Mouse (Mus musculus): Measurements from ENCODE around the gene Trim54. TPM values are rescaled to one million over a fixed set of nuclear protein-coding genes. Genes with fewer than 3 reads are reported as not detected.

The Trim54 gene
- total RNA-seq (2021), result under 1 TPM; 0.86 to 0.97 TPM

- DNase-seq (ENCODE audit: extremely low spot score in 1 of 2, low spot score in 2 of 2), result no peak
- intact Hi-C loops (cut with DNase I), result no loop called here
Measured at GRCm38 (mm10) chr5:31116354-31116753, at the start of gene Trim54. TSS of gene Trim54 (plus strand) at chr5:31116712.

- intact Hi-C loops (cut with DNase I), result no loop called here
- DNase-seq (ENCODE audit: extremely low spot score in 1 of 2, low spot score in 2 of 2), result no peak
Measured at GRCm38 (mm10) chr5:31069810-31070209, 46.7 kb upstream of the Trim54 start.

- DNase-seq (ENCODE audit: extremely low spot score in 1 of 2, low spot score in 2 of 2), result no peak
- intact Hi-C loops (cut with DNase I), result no loop called here
Measured at GRCm38 (mm10) chr5:31071059-31071458, 45.5 kb upstream of the Trim54 start.

- intact Hi-C loops (cut with DNase I), result no loop called here
- DNase-seq (ENCODE audit: extremely low spot score in 1 of 2, low spot score in 2 of 2), result no peak
Measured at GRCm38 (mm10) chr5:31071821-31072220, 44.7 kb upstream of the Trim54 start.

- intact Hi-C loops (cut with DNase I), result no loop called here
- no peak for DNase-seq (ENCODE audit: extremely low spot score in 1 of 2, low spot score in 2 of 2)
Measured at GRCm38 (mm10) chr5:31073176-31073575, 43.3 kb upstream of the Trim54 start.

- intact Hi-C loops (cut with DNase I), result no loop called here
- no peak for DNase-seq (ENCODE audit: extremely low spot score in 1 of 2, low spot score in 2 of 2)
Measured at GRCm38 (mm10) chr5:31076346-31076745, 40.2 kb upstream of the Trim54 start.

GRCm38 (mm10) chr5:31080059-31080794 lies 36.3 kb upstream of the Trim54 start:
- intact Hi-C loops (cut with DNase I), result no loop called here
- DNase-seq (ENCODE audit: extremely low spot score in 1 of 2, low spot score in 2 of 2), result peak; percentile 60 to 65

GRCm38 (mm10) chr5:31080795-31081164 lies 35.7 kb upstream of the Trim54 start:
- intact Hi-C loops (cut with DNase I), result no loop called here
- DNase-seq (ENCODE audit: extremely low spot score in 1 of 2, low spot score in 2 of 2), result no peak

- peak; percentile 29 to 59 for DNase-seq (ENCODE audit: extremely low spot score in 1 of 2, low spot score in 2 of 2)
- intact Hi-C loops (cut with DNase I), result no loop called here
Measured at GRCm38 (mm10) chr5:31081386-31081785, 35.1 kb upstream of the Trim54 start.

- peak; percentile 46 to 84 for DNase-seq (ENCODE audit: extremely low spot score in 1 of 2, low spot score in 2 of 2)
- intact Hi-C loops (cut with DNase I), result no loop called here
Measured at GRCm38 (mm10) chr5:31082355-31082754, 34.2 kb upstream of the Trim54 start.

GRCm38 (mm10) chr5:31082935-31083625 lies 33.4 kb upstream of the Trim54 start:
- intact Hi-C loops (cut with DNase I), result no loop called here
- DNase-seq (ENCODE audit: extremely low spot score in 1 of 2, low spot score in 2 of 2), result no peak

GRCm38 (mm10) chr5:31083949-31084348 lies 32.6 kb upstream of the Trim54 start:
- DNase-seq (ENCODE audit: extremely low spot score in 1 of 2, low spot score in 2 of 2), result no peak
- intact Hi-C loops (cut with DNase I), result no loop called here

- intact Hi-C loops (cut with DNase I), result no loop called here
- DNase-seq (ENCODE audit: extremely low spot score in 1 of 2, low spot score in 2 of 2), result peak in 1 of 2 experiments; percentile 33
Measured at GRCm38 (mm10) chr5:31086606-31087005, 29.9 kb upstream of the Trim54 start.

- intact Hi-C loops (cut with DNase I), result no loop called here
- DNase-seq (ENCODE audit: extremely low spot score in 1 of 2, low spot score in 2 of 2), result no peak
Measured at GRCm38 (mm10) chr5:31087131-31087530, 29.4 kb upstream of the Trim54 start.

- DNase-seq (ENCODE audit: extremely low spot score in 1 of 2, low spot score in 2 of 2), result peak in 1 of 2 experiments; percentile 80
- intact Hi-C loops (cut with DNase I), result no loop called here
Measured at GRCm38 (mm10) chr5:31092231-31092975, 24.1 kb upstream of the Trim54 start.

- intact Hi-C loops (cut with DNase I), result no loop called here
- peak; percentile 45 to 76 for DNase-seq (ENCODE audit: extremely low spot score in 1 of 2, low spot score in 2 of 2)
Measured at GRCm38 (mm10) chr5:31093151-31094041, 23.1 kb upstream of the Trim54 start.

- intact Hi-C loops (cut with DNase I), result no loop called here
- DNase-seq (ENCODE audit: extremely low spot score in 1 of 2, low spot score in 2 of 2), result no peak
Measured at GRCm38 (mm10) chr5:31094100-31094798, 22.3 kb upstream of the Trim54 start.

Measured in left cerebral cortex, postnatal 10 days (tissue).